8 mouse cellular contexts compared by ENCODE assay signal in the genomic region with DNA sequence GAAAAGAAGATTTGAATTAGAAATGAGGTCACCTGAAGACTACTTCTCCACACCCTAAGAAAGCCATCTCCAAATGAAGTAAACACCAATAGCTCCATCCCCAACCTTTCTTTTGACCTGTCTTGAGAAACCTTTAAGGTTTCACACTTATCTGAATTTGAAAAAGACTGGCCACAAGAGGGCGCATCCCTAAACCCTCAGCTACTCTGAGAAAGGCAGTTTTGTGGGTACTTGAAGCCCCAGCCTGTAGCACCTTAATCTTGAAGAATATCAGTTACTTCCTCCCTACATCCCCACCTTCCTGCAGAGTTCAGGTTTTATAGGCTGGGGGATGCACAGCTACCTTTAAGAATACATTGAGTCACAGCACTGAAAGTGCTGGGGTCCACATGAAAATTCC. TPM values are rescaled to one million over a fixed set of nuclear protein-coding genes. Genes with fewer than 3 reads are reported as not detected.
A peak's percentile ranks its signal among the peaks of the same experiment; 100 is the strongest.
DNase-seq lines count a peak whose midpoint lies in the region; ATAC-seq and TF ChIP-seq lines count a peak whose summit lies in the region.

No protein-coding gene starts in this region.

- H3K4me1 ChIP-seq in neural tube, embryonic 11.5 days (ENCODE audit: control insufficient read depth, insufficient read depth, low read length), result peaks cover 8% of the 10 kb centered on the region
- H3K4me1 ChIP-seq in heart, postnatal 0 days (ENCODE audit: control insufficient read depth, insufficient read depth), result peaks cover 3% of the 10 kb centered on the region; the same call in 1 of the 2 replicates
- 0 out of 4 replicates have a peak, but pooled peaks cover 0 to 2% of the 10 kb centered on the region in 2 experiments for H3K4me1 ChIP-seq in liver, embryonic 14.5 days (replicated peaks; ENCODE audit: control insufficient read depth in 2 of 2, insufficient read depth in 2 of 2, low read length in 1 of 2)

- H3K4me3 ChIP-seq in neural tube, embryonic 11.5 days (ENCODE audit: low read depth, low read length), result no peak overlapping the region
- H3K4me3 ChIP-seq in heart, postnatal 0 days (ENCODE audit: low read depth, low read length), result no peak overlapping the region
- no peak overlapping the region for H3K4me3 ChIP-seq in liver, embryonic 14.5 days (ENCODE audit: insufficient read depth in 1 of 2, low read depth in 2 of 2, low read length in 2 of 2)

- no peak for TF ChIP-seq EP300 in heart, postnatal 0 days (IDR thresholded peaks at IDR 0.05; ENCODE audit: low read depth)
- TF ChIP-seq EP300 in liver, embryonic 14.5 days (IDR thresholded peaks at IDR 0.05; ENCODE audit: low read depth), result no peak

- H3K36me3 ChIP-seq in neural tube, embryonic 11.5 days (ENCODE audit: control insufficient read depth, insufficient read depth, low read length), result no peaks in the 10 kb centered on the region
- H3K36me3 ChIP-seq in heart, postnatal 0 days (replicated peaks; ENCODE audit: control insufficient read depth, insufficient read depth, low read length), result no peaks in the 10 kb centered on the region
- H3K36me3 ChIP-seq in liver, embryonic 14.5 days (replicated peaks; ENCODE audit: control insufficient read depth, insufficient read depth, low read depth), result no peaks in the 10 kb centered on the region

- peaks cover 12% of the 10 kb centered on the region; the same call in 1 of the 2 replicates for H3K27me3 ChIP-seq in neural tube, embryonic 11.5 days (ENCODE audit: control insufficient read depth, insufficient read depth, low read length)
- H3K27me3 ChIP-seq in heart, postnatal 0 days (ENCODE audit: control insufficient read depth, insufficient read depth, low read length), result no peaks in the 10 kb centered on the region
- no peaks in the 10 kb centered on the region; the same call in 1 of the 2 replicates for H3K27me3 ChIP-seq in liver, embryonic 14.5 days (ENCODE audit: control insufficient read depth, insufficient read depth, low read length)

- DNase-seq in cerebellum, postnatal 10 days, result peak; percentile 76 to 83
- DNase-seq in cerebellum, adult 9-11 months, result no peak
- peak; percentile 60 for DNase-seq in neural tube, embryonic 11.5 days (ENCODE audit: low spot score)
- DNase-seq in neural tube, embryonic 10.5 days (ENCODE audit: extremely low spot score, low spot score), result no peak
- peak; percentile 29 to 69 for DNase-seq in cerebellum, postnatal 25 days
- peak; percentile 50 for DNase-seq in heart, postnatal 0 days (ENCODE audit: low spot score)
- peak in 1 of 3 experiments; percentile 11 for DNase-seq in liver, embryonic 14.5 days (ENCODE audit: low read depth in 3 of 3, low spot score in 3 of 3)
- peak; percentile 47 for DNase-seq in right cerebral cortex, postnatal 25 days

- no peak overlapping the region for H3K27ac ChIP-seq in neural tube, embryonic 11.5 days (ENCODE audit: low read depth, low read length)
- no peak overlapping the region for H3K27ac ChIP-seq in heart, postnatal 0 days (ENCODE audit: low read depth)
- H3K27ac ChIP-seq in liver, embryonic 14.5 days, result no peak overlapping the region

- no peak overlapping the region for H3K9ac ChIP-seq in neural tube, embryonic 11.5 days (ENCODE audit: low read length)
- no peak overlapping the region for H3K9ac ChIP-seq in heart, postnatal 0 days (replicated peaks; ENCODE audit: low read depth, low read length)
- no peak overlapping the region for H3K9ac ChIP-seq in liver, embryonic 14.5 days (replicated peaks)

- no peaks in the 10 kb centered on the region for H3K9me3 ChIP-seq in neural tube, embryonic 11.5 days (ENCODE audit: control insufficient read depth, low read length)
- no peaks in the 10 kb centered on the region for H3K9me3 ChIP-seq in heart, postnatal 0 days (replicated peaks; ENCODE audit: control insufficient read depth, low read length)
- H3K9me3 ChIP-seq in liver, embryonic 14.5 days (ENCODE audit: control insufficient read depth, low read length), result no peaks in the 10 kb centered on the region

- TF ChIP-seq CTCF in heart, postnatal 0 days (IDR thresholded peaks at IDR 0.05; ENCODE audit: low read depth), result peak; percentile 68
- peak; percentile 53 for TF ChIP-seq CTCF in liver, embryonic 14.5 days (IDR thresholded peaks at IDR 0.05; ENCODE audit: low read depth)

- WGBS in neural tube, embryonic 11.5 days, result 6% methylated on average over 1 of the region's 1 CpGs
- WGBS in heart, postnatal 0 days, result 7% methylated on average over 1 of the region's 1 CpGs
- 0% methylated on average over 1 of the region's 1 CpGs for WGBS in liver, embryonic 14.5 days (ENCODE audit: insufficient replicate concordance)

- no peak overlapping the region for H3K4me2 ChIP-seq in neural tube, embryonic 11.5 days (ENCODE audit: low read depth)
- peak overlapping the region; percentile 19 for H3K4me2 ChIP-seq in heart, postnatal 0 days (ENCODE audit: low read depth, low read length)
- no peak overlapping the region for H3K4me2 ChIP-seq in liver, embryonic 14.5 days (ENCODE audit: low read depth)

- no peak for ATAC-seq in neural tube, embryonic 11.5 days (ENCODE audit: insufficient read depth, low FRiP score, low TSS enrichment)
- no peak for ATAC-seq in heart, postnatal 0 days (ENCODE audit: insufficient read depth, low read depth)
- no peak for ATAC-seq in liver, embryonic 14.5 days (ENCODE audit: insufficient read depth)

RNA-seq across cellular contexts. Expression of a gene that starts 9.0 kb away (rescaled TPM):
- polyA plus RNA-seq in neural tube, embryonic 11.5 days (2014; fragmentation: Nextera tagmentation; extraction: Ambion mirVana), result 0.72 and 0.77 TPM in 2 replicates
- total RNA-seq in heart, postnatal 0 days (2014; rRNA removed; ENCODE audit: low replicate concordance), result 2.6 and 3.0 TPM in 2 replicates
- polyA plus RNA-seq in heart, postnatal 0 days (2015; fragmentation: Nextera tagmentation; extraction: Ambion mirVana), result 7.9 and 8.0 TPM in 2 replicates
- 0.21 and 0.29 TPM in 2 replicates for polyA plus RNA-seq in liver, embryonic 14.5 days (2012; rRNA removed)
- 0.45 and 0.48 TPM in 2 replicates for polyA plus RNA-seq in liver, embryonic 14.5 days (2014; fragmentation: Nextera tagmentation; extraction: Ambion mirVana)

Comparison
In these comparisons a context has a peak if more than half of its experiments do, and no peak if none do; other contexts are left out.
1. DNase-seq: peak in cerebellum, postnatal 10 days (2 of 2), neural tube, embryonic 11.5 days (single experiment), cerebellum, postnatal 25 days (2 of 2), heart, postnatal 0 days (single experiment) and right cerebral cortex, postnatal 25 days (single experiment); none in cerebellum, adult 9-11 months (single experiment) and neural tube, embryonic 10.5 days (single experiment).